Mouse (Mus musculus) hindbrain, embryonic 10.5 days (tissue): Measurements from ENCODE around the gene Radil. TPM values are rescaled to one million over a fixed set of nuclear protein-coding genes. Genes with fewer than 3 reads are reported as not detected.

ENCODE experiments used
- DNase-seq: peaks from one replicate; pipeline ENCODE4 v3.0.0-alpha.2; 2017; ENCODE audit warnings: low spot score
- H3K27ac ChIP-seq: fragments of 300-500 bp; sonication (generic); 2 replicates; pipeline ENCODE4 v1.5.1; 2016; ENCODE audit warnings: mild to moderate bottlenecking, moderate library complexity
- H3K27me3 ChIP-seq: fragments of 300-500 bp; sonication (generic); 2 replicates; pipeline ENCODE4 v1.6.1; 2016; ENCODE audit warnings: mild to moderate bottlenecking; ENCODE audit not compliant: poor library complexity, insufficient read depth, severe bottlenecking
- H3K36me3 ChIP-seq: fragments of 300-500 bp; sonication (generic); 2 replicates; pipeline ENCODE4 v1.6.1; 2016; ENCODE audit warnings: mild to moderate bottlenecking, moderate library complexity
- H3K4me1 ChIP-seq: fragments of 300-500 bp; sonication (generic); replicated peaks from 2 replicates; pipeline ENCODE4 v1.6.1; 2016; ENCODE audit warnings: mild to moderate bottlenecking
- H3K4me3 ChIP-seq: fragments of 300-500 bp; sonication (generic); 2 replicates; pipeline ENCODE4 v1.5.1; 2016; ENCODE audit warnings: mild to moderate bottlenecking, moderate library complexity
- H3K9me3 ChIP-seq: fragments of 300-500 bp; sonication (generic); 2 replicates; pipeline ENCODE4 v1.6.1; 2016; ENCODE audit warnings: mild to moderate bottlenecking, moderate library complexity
- WGBS: fragments of 180-500 bp; shearing (Covaris S2); methylation state at CpG from one replicate; pipeline ENCODE4 v1.1.7; 2016; 5-methylcytosine and 5-hydroxymethylcytosine counted together
- polyA plus RNA-seq: library from polyadenylated mRNA; unstranded; fragments of >200 nt; fragmentation: Nextera tagmentation; extraction: Ambion mirVana; gene quantifications from 2 replicates; pipeline ENCODE4 v1.2.1, GENCODE M21; 2016

Gene Radil
- polyA plus RNA-seq, 1 experiment from 2014 or later: 5.5 TPM

DNA sequence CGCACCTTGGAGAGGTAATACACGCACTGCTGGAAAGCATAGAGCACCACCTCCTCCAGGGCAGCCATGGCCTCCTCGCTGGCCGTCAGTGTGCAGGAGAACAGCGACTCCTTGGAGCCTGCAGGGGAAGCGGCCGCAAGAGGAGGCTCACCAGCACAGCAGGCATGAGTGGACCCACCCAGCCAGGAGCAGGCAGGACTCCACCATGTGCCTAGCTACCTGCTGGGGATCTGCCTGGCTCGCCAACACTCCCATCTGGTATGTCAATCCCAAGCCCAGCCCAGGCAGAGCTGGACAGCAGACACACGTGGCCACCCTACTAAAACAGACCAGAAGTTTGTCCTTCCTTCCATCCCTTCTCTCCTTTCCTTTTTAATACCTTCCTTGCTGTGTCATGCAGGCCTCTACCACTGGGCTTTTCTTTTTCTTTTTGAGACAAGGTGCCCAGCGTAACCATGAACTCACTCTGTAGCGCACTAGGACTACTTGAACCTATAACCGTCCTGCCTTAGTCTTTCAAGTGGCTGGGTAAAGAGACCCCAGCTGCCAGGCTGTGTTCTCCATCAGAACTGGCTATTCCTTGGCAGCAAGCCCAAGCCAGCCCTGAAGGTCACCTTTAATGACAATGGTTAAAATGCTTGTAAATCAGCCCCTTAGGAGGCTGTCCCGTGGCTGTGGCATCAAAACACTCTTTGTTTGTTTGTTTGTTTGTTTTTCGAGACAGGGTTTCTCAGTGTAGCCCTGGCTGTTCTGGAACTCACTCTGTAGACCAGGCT, 55.4 kb downstream of the Radil start:
- Histone ChIP-seq H3K9me3 (no peaks in the 10 kb centered on the region), H3K4me3 (no peak overlapping the region), H3K4me1 (peaks cover 11% of the 10 kb centered on the region), H3K36me3 (no peaks in the 10 kb centered on the region), H3K27ac (no peak overlapping the region), H3K27me3 (no peaks in the 10 kb centered on the region)
- no peak for DNase-seq
- WGBS: 59% methylated on average over 14 of the region's 14 CpGs

DNA sequence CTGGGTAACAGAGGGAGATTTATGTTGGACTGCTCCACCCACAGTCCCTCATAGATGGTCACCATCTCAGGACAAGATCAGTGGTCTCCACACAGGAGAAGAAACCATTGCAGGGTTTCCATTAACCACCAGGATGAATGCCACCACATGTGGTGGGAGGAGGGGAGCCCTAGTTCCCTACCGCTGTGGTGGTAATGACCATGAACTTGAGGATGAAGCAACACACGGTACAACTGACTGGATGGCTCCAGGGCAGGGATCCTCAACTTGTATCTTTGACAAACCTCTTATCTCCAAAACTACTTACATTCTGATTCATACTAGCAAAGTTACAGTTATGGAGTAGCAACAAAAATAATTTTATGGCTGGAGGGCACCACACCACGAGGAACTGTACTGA, 57.6 kb downstream of the Radil start:
- no peak overlapping the region for H3K27ac ChIP-seq
- H3K4me1 ChIP-seq: no peaks in the 10 kb centered on the region
- H3K27me3 ChIP-seq: no peaks in the 10 kb centered on the region
- 89% methylated on average over 3 of the region's 3 CpGs for WGBS
- no peaks in the 10 kb centered on the region for H3K36me3 ChIP-seq
- H3K4me3 ChIP-seq: no peak overlapping the region
- no peak for DNase-seq
- H3K9me3 ChIP-seq: no peaks in the 10 kb centered on the region

DNA sequence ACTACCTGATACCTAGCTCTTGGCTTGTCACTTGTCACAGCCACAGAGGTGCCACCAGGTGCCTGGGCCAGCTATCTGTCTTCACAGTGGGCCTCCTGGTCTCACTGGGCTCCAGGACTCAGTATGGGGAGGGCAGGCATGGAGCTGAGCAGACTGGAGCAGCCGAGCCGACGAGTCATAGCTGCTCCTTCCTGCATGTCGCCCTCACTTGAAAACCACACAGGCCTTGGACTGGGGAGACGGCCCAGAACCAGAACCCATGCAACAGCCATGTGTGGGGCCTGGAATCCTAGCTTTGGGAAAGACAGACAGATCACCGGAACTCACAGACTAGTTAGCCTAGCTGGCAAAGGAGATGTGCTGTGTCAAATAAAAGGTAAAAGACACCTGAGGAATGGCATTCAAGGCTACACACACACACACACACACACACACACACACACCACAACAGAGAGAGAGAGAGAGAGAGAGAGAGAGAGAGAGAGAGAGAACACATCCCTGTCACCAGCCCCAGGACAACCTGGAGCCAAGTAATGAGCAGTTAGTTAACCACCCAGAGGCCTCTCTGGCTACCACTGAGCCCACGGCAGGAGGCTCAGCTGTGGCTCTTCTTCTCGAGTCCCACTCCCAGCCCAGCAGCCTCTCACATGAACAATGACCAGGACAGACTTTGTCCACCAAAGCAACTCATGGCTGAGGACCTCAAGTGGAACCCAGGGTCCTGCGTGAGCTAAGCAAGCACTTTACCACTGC, 60.8 kb downstream of the Radil start:
- H3K9me3 ChIP-seq: no peaks in the 10 kb centered on the region
- WGBS: 79% methylated on average over 9 of the region's 9 CpGs
- H3K27me3 ChIP-seq: no peaks in the 10 kb centered on the region
- no peak overlapping the region for H3K27ac ChIP-seq
- H3K36me3 ChIP-seq: no peaks in the 10 kb centered on the region
- no peak for DNase-seq
- no peak overlapping the region for H3K4me3 ChIP-seq
- peaks cover 11% of the 10 kb centered on the region; the same call in 1 of the 2 replicates for H3K4me1 ChIP-seq

GRCm38 (mm10) chr5:142486654-142487053, 64.2 kb downstream of the Radil start:
- Histone ChIP-seq H3K27me3 (no peaks in the 10 kb centered on the region), H3K4me1 (peaks cover 12% of the 10 kb centered on the region; the same call in 1 of the 2 replicates), H3K9me3 (no peaks in the 10 kb centered on the region), H3K4me3 (no peak overlapping the region), H3K27ac (peak overlapping the region; percentile 4; the same call in 1 of the 2 replicates), H3K36me3 (no peaks in the 10 kb centered on the region)
- no peak for DNase-seq
- 71% methylated on average over 9 of the region's 9 CpGs for WGBS

GRCm38 (mm10) chr5:142483581-142483980, 67.3 kb downstream of the Radil start:
- H3K27ac ChIP-seq: no peak overlapping the region

DNA sequence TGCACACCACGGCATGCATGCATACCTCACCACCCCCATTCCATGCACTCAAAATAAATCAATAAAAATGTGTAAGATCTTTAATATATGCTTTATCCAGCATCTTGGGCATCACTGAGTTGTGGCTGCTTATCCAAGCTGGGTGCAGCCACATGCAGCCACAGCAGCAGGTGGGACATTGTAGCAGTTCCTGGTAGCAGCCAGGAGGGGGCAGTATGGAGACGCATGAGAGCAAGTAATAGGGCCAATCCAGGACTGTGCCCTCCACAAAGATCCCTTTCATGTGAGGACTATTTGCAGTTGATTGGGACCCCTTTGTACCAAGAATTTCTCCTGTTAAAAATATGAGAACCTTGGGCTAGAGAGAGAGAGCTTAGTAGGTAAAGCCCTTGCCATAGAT, 68.4 kb downstream of the Radil start:
- WGBS: 73% methylated on average over 2 of the region's 2 CpGs

More at GRCm38 (mm10) chr5:142483581-142483980, 67.3 kb downstream of the Radil start:
- no peak for DNase-seq
- Histone ChIP-seq H3K36me3 (no peaks in the 10 kb centered on the region), H3K4me1 (peaks cover 18% of the 10 kb centered on the region), H3K4me3 (no peak overlapping the region), H3K9me3 (no peaks in the 10 kb centered on the region), H3K27me3 (no peaks in the 10 kb centered on the region)
- 91% methylated on average over 5 of the region's 5 CpGs for WGBS

GRCm38 (mm10) chr5:142478829-142479435, 72.0 kb downstream of the Radil start:
- Histone ChIP-seq H3K4me3 (no peak overlapping the region), H3K4me1 (peaks cover 13% of the 10 kb centered on the region), H3K36me3 (peaks cover 29% of the 10 kb centered on the region), H3K27me3 (no peaks in the 10 kb centered on the region), H3K9me3 (no peaks in the 10 kb centered on the region), H3K27ac (peak overlapping the region; percentile 74)
- WGBS: 35% methylated on average over 17 of the region's 17 CpGs
- DNase-seq: peak; percentile 82

More for the DNA sequence above, 68.4 kb downstream of the Radil start:
- peaks cover under 1% of the 10 kb centered on the region; the same call in 1 of the 2 replicates for H3K36me3 ChIP-seq
- H3K27me3 ChIP-seq: no peaks in the 10 kb centered on the region
- H3K9me3 ChIP-seq: no peaks in the 10 kb centered on the region
- peaks cover 18% of the 10 kb centered on the region for H3K4me1 ChIP-seq
- no peak overlapping the region for H3K4me3 ChIP-seq
- H3K27ac ChIP-seq: no peak overlapping the region
- no peak for DNase-seq

GRCm38 (mm10) chr5:142477866-142478615, 72.9 kb downstream of the Radil start:
- Histone ChIP-seq H3K4me1 (peaks cover 20% of the 10 kb centered on the region), H3K9me3 (no peaks in the 10 kb centered on the region), H3K27me3 (no peaks in the 10 kb centered on the region), H3K4me3 (no peak overlapping the region), H3K27ac (no peak overlapping the region), H3K36me3 (peaks cover 32% of the 10 kb centered on the region)
- WGBS: 85% methylated on average over 5 of the region's 5 CpGs
- no peak for DNase-seq

- H3K27ac ChIP-seq: no peak overlapping the region
- 92% methylated on average over 12 of the region's 12 CpGs for WGBS
- no peak overlapping the region for H3K4me3 ChIP-seq
- H3K27me3 ChIP-seq: no peaks in the 10 kb centered on the region
- H3K4me1 ChIP-seq: peaks cover 20% of the 10 kb centered on the region
- no peak for DNase-seq
- H3K9me3 ChIP-seq: no peaks in the 10 kb centered on the region
- peaks cover 37% of the 10 kb centered on the region for H3K36me3 ChIP-seq
Observed at GRCm38 (mm10) chr5:142477346-142477745, 73.6 kb downstream of the Radil start.

- H3K4me1 ChIP-seq: peaks cover 20% of the 10 kb centered on the region
- no peak for DNase-seq
- peaks cover 54% of the 10 kb centered on the region for H3K36me3 ChIP-seq
- no peaks in the 10 kb centered on the region for H3K9me3 ChIP-seq
- no peaks in the 10 kb centered on the region for H3K27me3 ChIP-seq
- 0 out of 2 replicates have a peak overlapping the region, but pooled peaks have one; percentile 35 for H3K27ac ChIP-seq
- WGBS: 86% methylated on average over 7 of the region's 7 CpGs
- H3K4me3 ChIP-seq: no peak overlapping the region
Observed at GRCm38 (mm10) chr5:142475669-142476068, 75.2 kb downstream of the Radil start.

DNA sequence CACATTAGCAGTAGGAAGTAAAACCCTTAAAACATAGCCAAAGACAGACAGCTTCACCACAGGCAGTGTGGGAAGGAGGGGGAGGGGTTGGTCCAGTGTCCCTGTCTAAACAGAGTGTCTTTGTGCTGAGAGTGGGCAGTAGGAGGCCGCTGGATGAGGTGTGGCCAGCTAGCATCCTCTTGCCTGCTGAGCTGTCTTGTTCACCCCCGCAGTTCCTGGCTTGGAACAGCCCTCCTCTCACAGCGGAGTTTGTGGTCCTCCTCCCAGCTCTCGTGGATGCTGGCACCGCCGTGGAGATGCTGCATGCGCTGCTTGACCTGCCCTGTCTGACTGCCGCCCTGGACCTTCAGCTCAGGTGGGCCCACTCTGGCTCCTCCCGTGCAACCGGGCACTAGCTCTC, 77.2 kb downstream of the Radil start:
- peaks cover 72% of the 10 kb centered on the region for H3K36me3 ChIP-seq
- no peaks in the 10 kb centered on the region for H3K27me3 ChIP-seq
- no peak overlapping the region for H3K4me3 ChIP-seq
- no peaks in the 10 kb centered on the region for H3K9me3 ChIP-seq
- peak overlapping the region; percentile 53 for H3K27ac ChIP-seq
- DNase-seq: peak; percentile 23
- 62% methylated on average over 10 of the region's 10 CpGs for WGBS
- peaks cover 13% of the 10 kb centered on the region for H3K4me1 ChIP-seq

- peaks cover 72% of the 10 kb centered on the region for H3K36me3 ChIP-seq
- 95% methylated on average over 11 of the region's 11 CpGs for WGBS
Observed at GRCm38 (mm10) chr5:142469796-142470195, 81.1 kb downstream of the Radil start.

More at GRCm38 (mm10) chr5:142469796-142470195, 81.1 kb downstream of the Radil start:
- H3K27me3 ChIP-seq: no peaks in the 10 kb centered on the region
- H3K4me3 ChIP-seq: no peak overlapping the region
- no peak for DNase-seq
- H3K4me1 ChIP-seq: peaks cover 21% of the 10 kb centered on the region
- H3K9me3 ChIP-seq: no peaks in the 10 kb centered on the region
- H3K27ac ChIP-seq: no peak overlapping the region
